Mouse (Mus musculus) neural tube, embryonic 11.5 days (tissue): Measurements from ENCODE around the gene Polr2e. TPM values are rescaled to one million over a fixed set of nuclear protein-coding genes. Genes with fewer than 3 reads are reported as not detected.

Experiments used
- ATAC-seq: fragments of 200-750 bp; cut with Nextera tagmentation; 2 replicates; pipeline ENCODE4 v1.8.0; 2017; ENCODE audit warnings: moderate number of reproducible peaks, mild to moderate bottlenecking, moderate TSS enrichment, moderate library complexity; ENCODE audit not compliant: insufficient read depth, low FRiP score, low TSS enrichment
- DNase-seq: peaks from one replicate; pipeline ENCODE4 v3.0.0-alpha.2; 2015; ENCODE audit warnings: low spot score
- H3K27ac ChIP-seq: fragments of 300-500 bp; sonication (generic); 2 replicates; pipeline ENCODE4 v1.5.1; 2014; ENCODE audit warnings: low read depth, mild to moderate bottlenecking, low read length
- H3K27me3 ChIP-seq: fragments of 300-500 bp; sonication (generic); 2 replicates; pipeline ENCODE4 v1.6.1; 2014; ENCODE audit warnings: mild to moderate bottlenecking, low read length, mixed read lengths; ENCODE audit not compliant: control insufficient read depth, insufficient read depth
- H3K36me3 ChIP-seq: fragments of 300-500 bp; sonication (generic); 2 replicates; pipeline ENCODE4 v1.6.1; 2014; ENCODE audit warnings: mild to moderate bottlenecking, low read length, moderate library complexity, mixed read lengths; ENCODE audit not compliant: control insufficient read depth, insufficient read depth
- H3K4me1 ChIP-seq: fragments of 300-500 bp; sonication (generic); 2 replicates; pipeline ENCODE4 v1.6.1; 2014; ENCODE audit warnings: low read length, mixed read lengths; ENCODE audit not compliant: control insufficient read depth, insufficient read depth
- H3K4me2 ChIP-seq: fragments of 300-500 bp; sonication (generic); 2 replicates; pipeline ENCODE4 v1.6.1; 2014; ENCODE audit warnings: low read depth, mild to moderate bottlenecking, moderate library complexity
- H3K4me3 ChIP-seq: fragments of 300-500 bp; sonication (generic); 2 replicates; pipeline ENCODE4 v1.5.1; 2014; ENCODE audit warnings: low read depth, low read length
- H3K9ac ChIP-seq: fragments of 300-500 bp; sonication (generic); 2 replicates; pipeline ENCODE4 v1.6.1; 2014; ENCODE audit warnings: mild to moderate bottlenecking, low read length
- H3K9me3 ChIP-seq: fragments of 300-500 bp; sonication (generic); 2 replicates; pipeline ENCODE4 v1.6.1; 2016; ENCODE audit warnings: low read length; ENCODE audit not compliant: control insufficient read depth
- WGBS: fragments of 180-500 bp; shearing (Covaris S2); extraction: QIAGEN DNeasy Blood & Tissue Kit; methylation state at CpG from one replicate; pipeline ENCODE4 v1.1.7; 2014; 5-methylcytosine and 5-hydroxymethylcytosine counted together
- polyA plus RNA-seq: library from polyadenylated mRNA; unstranded; fragments of >200 nt; fragmentation: Nextera tagmentation; extraction: Ambion mirVana; gene quantifications from 2 replicates; pipeline ENCODE4 v1.2.1, GENCODE M21; 2014

Polr2e gene
- polyA plus RNA-seq, 1 experiment from 2014 or later, result 222 TPM

DNA sequence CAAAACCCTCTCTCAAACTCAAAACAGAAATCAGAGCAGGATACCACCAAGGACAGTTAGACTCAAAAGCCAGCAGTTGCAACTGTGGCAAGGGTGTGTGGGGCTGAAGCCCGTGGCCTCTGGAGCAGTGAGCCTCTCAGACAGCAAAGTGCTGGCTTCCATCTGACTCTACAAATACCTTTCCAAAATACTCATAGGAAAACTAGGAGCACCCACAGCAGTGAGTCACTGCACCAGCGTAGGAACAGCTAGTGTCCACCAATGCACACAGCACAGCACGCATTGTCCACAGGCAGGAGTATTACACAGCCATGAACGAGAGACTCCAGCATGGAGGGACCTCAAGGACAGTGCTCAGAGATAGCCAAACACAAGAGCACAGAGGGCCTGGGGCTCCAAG is 36.8 kb upstream of the Polr2e start:
- H3K9ac ChIP-seq, result no peak overlapping the region
- no peak for DNase-seq
- WGBS, result 94% methylated on average over 4 of the region's 4 CpGs

DNA sequence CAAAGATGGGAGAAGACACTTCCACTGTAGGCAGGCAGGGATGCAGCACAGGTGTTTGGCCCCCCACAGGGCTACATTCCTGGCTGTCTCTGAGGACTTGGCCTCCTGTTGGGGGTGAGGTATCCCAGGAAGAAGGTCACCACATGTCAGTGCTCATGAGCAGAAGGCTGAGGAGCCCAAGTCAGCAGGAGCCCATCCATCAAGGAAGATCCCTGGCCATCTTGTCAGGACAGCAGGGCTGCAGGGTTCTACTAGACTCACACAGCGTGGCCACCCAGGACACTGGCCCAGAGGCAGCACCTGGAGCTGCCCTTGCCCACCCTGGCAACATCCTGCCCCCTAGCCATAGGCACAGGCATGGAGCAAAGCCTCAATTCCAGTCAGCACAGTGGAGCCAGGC is 36.3 kb upstream of the Polr2e start:
- Histone ChIP-seq H3K27me3 (no peaks in the 10 kb centered on the region), H3K4me2 (no peak overlapping the region), H3K4me3 (no peak overlapping the region), H3K27ac (no peak overlapping the region), H3K36me3 (peaks cover 2% of the 10 kb centered on the region; the same call in 1 of the 2 replicates), H3K9me3 (no peaks in the 10 kb centered on the region), H3K4me1 (no peaks in the 10 kb centered on the region), H3K9ac (no peak overlapping the region)
- DNase-seq, result no peak
- 19% methylated on average over 1 of the region's 1 CpGs for WGBS
- ATAC-seq, result no peak

More for the DNA sequence above, 36.8 kb upstream of the Polr2e start:
- H3K9me3 ChIP-seq, result no peaks in the 10 kb centered on the region
- H3K36me3 ChIP-seq, result peaks cover 2% of the 10 kb centered on the region
- no peak for ATAC-seq
- H3K27me3 ChIP-seq, result no peaks in the 10 kb centered on the region
- no peak overlapping the region for H3K4me2 ChIP-seq
- H3K27ac ChIP-seq, result no peak overlapping the region
- H3K4me1 ChIP-seq, result no peaks in the 10 kb centered on the region
- no peak overlapping the region for H3K4me3 ChIP-seq

DNA sequence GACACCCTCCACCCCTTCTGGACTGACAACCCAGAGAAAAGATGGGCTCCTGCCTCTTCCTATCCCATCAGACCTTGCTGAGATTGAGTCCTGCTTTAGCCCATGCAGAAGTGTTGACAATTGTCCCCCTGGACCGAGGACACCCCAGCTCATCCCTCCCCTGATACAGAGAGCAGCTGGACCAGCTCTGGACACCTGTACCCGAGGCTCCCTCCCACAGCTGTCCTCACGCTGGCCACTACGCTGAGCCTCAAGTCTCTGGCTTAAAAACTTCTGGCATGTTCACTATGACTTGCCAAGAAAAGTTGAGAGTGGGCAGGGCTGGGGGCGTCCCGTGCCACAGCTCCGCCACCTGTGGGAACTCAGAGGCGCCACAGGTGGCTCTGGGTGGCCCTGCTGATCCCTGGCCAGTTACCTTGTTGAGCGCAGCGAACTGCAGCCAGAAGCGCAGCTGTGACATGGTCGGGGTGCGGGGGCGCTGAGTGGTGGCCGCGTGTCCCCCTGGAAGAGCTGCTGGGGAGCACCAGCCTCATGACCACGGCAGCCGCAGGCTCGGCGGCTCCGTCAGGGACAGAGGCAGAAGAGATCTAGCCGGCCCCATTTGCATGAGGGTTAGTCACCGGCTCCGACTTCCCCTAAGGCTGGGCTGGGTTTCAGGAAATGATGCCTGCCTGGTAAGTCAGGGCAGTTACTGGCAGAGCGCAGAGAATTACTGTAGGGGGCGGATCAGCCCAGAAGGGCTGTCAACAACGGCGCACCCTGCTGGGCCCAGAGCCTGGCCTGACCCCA is 35.4 kb upstream of the Polr2e start:
- H3K27me3 ChIP-seq, result no peaks in the 10 kb centered on the region
- ATAC-seq (no peak), DNase-seq (no peak)
- 14% methylated on average over 28 of the region's 28 CpGs for WGBS
- no peaks in the 10 kb centered on the region for H3K4me1 ChIP-seq
- H3K4me2 ChIP-seq, result peak overlapping the region; percentile 24
- 0 out of 2 replicates have a peak overlapping the region, but pooled peaks have one; percentile 33 for H3K9ac ChIP-seq
- no peak overlapping the region for H3K27ac ChIP-seq
- H3K4me3 ChIP-seq, result no peak overlapping the region
- no peaks in the 10 kb centered on the region for H3K9me3 ChIP-seq
- peaks cover 2% of the 10 kb centered on the region; the same call in 1 of the 2 replicates for H3K36me3 ChIP-seq

DNA sequence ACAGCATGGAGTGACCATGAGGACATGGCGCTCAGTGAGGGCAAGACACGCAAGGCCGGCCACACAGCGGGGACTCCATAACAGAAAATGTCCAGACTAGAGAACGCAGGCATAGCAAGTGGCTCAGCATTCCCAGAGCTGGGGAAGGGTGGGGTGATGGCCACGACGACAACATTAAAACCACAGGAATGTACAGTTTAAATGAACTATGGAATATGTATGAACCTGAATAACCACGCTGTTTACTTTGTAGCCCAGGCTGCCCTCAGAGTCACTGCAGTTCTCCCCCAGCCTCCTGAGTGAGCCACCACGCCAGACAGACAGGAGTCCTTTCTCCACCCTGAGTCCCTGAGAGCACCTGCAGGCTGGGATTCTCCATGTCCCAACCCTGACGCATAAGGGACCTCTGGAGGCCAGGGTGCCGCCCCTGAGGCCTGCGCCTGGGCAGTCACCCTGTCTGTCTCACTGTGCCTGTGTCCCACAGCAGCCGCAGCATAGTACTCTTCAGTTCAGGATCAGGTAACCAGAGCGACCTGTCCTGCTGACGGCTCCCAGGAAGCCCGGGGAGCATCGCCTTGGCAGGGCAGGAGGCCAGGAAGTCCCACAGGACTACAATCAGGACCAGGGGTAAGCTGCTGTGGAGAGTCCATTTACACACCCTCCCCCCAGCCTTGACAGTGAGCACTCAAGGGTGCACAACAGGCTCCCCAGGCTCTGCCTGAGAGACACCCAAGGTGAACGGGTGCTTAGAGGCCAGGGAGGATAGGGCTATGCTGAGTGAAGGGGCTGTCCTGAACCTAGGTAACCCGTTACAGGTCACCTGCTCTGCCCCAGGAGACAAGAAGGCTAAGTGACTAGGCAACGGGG is 33.3 kb upstream of the Polr2e start:
- Histone ChIP-seq H3K27ac (no peak overlapping the region), H3K36me3 (no peaks in the 10 kb centered on the region), H3K9ac (no peak overlapping the region), H3K27me3 (no peaks in the 10 kb centered on the region), H3K4me2 (no peak overlapping the region), H3K4me1 (no peaks in the 10 kb centered on the region), H3K4me3 (no peak overlapping the region), H3K9me3 (no peaks in the 10 kb centered on the region)
- 84% methylated on average over 20 of the region's 20 CpGs for WGBS
- no peak for ATAC-seq
- no peak for DNase-seq

DNA sequence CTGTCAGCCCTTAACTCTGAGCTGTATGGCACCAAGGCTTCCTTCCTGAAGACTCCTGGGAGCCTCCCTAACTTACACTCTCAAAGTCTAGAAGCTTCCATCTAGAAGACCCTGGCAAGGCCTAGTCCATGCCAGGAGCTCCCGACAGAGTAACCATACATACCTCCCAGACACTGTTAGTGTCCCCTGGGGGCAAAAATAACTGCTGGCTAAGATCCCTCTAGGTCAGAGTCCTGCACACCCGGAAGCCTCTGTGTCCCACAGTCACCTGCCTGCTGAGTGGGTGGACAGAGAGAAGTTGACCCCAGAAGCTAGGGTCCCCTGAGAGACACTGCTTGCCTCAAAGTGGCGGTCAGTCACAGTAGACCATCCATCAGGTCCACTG is 31.9 kb upstream of the Polr2e start:
- H3K9me3 ChIP-seq, result no peaks in the 10 kb centered on the region
- no peak overlapping the region for H3K9ac ChIP-seq
- no peak for ATAC-seq
- no peaks in the 10 kb centered on the region for H3K36me3 ChIP-seq
- WGBS, result 93% methylated on average over 3 of the region's 3 CpGs
- no peak overlapping the region for H3K4me3 ChIP-seq
- no peaks in the 10 kb centered on the region for H3K4me1 ChIP-seq
- H3K27me3 ChIP-seq, result no peaks in the 10 kb centered on the region
- DNase-seq, result no peak
- no peak overlapping the region for H3K27ac ChIP-seq
- H3K4me2 ChIP-seq, result no peak overlapping the region

DNA sequence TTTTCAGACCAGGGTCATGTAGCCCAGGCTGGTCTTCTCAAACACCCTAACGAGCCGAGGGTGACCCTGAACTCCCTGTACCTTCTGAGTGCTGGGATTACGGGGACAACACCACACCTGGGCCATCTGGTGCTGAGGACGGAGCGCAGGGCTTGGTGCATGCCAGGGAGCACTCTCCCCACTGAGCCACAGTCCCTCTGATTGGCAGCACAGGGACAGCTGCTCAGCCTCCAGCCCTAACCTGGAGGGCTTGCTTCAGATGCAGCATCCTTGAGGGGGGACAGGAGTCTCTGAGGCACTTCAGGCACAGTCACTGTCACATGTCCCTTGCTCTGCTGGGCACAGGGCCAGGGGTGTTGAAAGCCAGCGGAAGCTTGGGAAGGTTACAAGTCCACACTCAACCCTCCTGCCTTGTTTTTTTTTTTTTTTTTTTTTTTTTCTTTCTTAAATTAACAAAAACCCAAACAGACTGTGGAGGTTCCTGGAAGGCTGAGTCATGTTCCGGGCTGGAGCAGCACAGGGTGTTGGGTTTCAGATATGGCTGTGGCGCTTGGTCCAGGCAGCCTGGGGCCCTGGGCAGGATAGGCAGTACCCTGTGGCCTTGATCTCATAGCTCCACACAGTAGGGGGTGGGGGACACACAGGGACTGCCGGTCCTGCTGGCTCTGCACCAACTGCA is 31.4 kb upstream of the Polr2e start:
- 72% methylated on average over 9 of the region's 9 CpGs for WGBS
- Histone ChIP-seq H3K27me3 (no peaks in the 10 kb centered on the region), H3K4me2 (no peak overlapping the region), H3K9me3 (no peaks in the 10 kb centered on the region), H3K9ac (no peak overlapping the region), H3K4me3 (no peak overlapping the region), H3K4me1 (no peaks in the 10 kb centered on the region), H3K27ac (no peak overlapping the region), H3K36me3 (no peaks in the 10 kb centered on the region)
- no peak for ATAC-seq
- DNase-seq, result peak; percentile 19

DNA sequence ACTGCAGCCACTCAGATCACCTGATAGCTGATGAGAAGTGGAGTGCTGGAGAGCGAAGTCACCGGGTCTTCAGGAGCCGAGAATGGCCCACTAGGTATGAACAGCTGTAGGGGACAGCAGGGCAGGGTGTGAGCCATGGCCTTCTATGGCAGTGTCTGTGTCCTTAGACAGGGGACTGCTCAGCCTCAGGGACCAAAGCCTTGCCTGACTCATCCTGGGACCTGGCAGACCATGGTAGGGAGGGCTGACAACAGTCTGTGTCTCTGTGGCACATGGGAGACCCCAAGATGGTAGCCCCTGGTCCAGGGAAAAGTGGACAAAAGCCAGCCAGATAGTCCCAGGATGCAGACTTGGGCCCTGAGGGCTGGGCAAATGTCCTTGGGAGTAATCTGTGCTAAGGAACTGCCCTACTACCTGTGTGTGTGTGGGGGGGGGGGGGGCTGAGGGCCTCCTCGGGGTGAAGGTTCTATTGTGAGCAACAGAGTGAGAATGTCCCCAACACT is 30.4 kb upstream of the Polr2e start:
- H3K4me2 ChIP-seq, result no peak overlapping the region
- H3K4me1 ChIP-seq, result no peaks in the 10 kb centered on the region
- DNase-seq, result no peak
- no peaks in the 10 kb centered on the region for H3K27me3 ChIP-seq
- no peak overlapping the region for H3K4me3 ChIP-seq
- H3K9ac ChIP-seq, result no peak overlapping the region
- H3K36me3 ChIP-seq, result no peaks in the 10 kb centered on the region
- 94% methylated on average over 4 of the region's 4 CpGs for WGBS
- no peak overlapping the region for H3K27ac ChIP-seq
- no peak for ATAC-seq
- no peaks in the 10 kb centered on the region for H3K9me3 ChIP-seq

DNA sequence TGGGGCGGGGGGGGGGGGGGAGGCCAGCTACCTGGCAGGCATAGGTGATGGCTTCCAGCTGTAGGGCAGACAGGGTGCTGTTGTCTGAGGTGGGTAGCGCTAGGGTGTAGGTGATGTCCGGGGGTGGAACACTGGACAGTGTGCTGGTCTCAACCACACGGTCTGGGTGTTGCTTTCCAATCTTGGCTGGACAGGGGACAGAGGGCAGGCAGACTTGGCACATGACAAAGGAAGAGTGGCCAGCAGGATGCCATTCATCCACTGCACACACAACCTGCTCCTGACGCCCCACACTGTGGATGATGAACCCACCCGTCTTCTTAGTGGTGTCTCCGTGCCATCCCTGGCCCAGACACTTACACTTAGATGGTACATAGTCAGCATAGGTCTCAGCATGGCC is 29.7 kb upstream of the Polr2e start:
- Histone ChIP-seq H3K4me3 (no peak overlapping the region; the same call in 1 of the 2 replicates), H3K4me2 (no peak overlapping the region), H3K27me3 (no peaks in the 10 kb centered on the region), H3K27ac (no peak overlapping the region), H3K36me3 (peaks cover 1% of the 10 kb centered on the region; the same call in 1 of the 2 replicates), H3K9ac (no peak overlapping the region), H3K9me3 (no peaks in the 10 kb centered on the region), H3K4me1 (no peaks in the 10 kb centered on the region)
- no peak for DNase-seq
- ATAC-seq, result no peak
- 91% methylated on average over 6 of the region's 7 CpGs for WGBS
